Mouse (Mus musculus) thymus, adult 2 months (tissue): ENCODE results near the gene Eri3. TPM values are rescaled to one million over a fixed set of nuclear protein-coding genes. Genes with fewer than 3 reads are reported as not detected.

Experiments
- DNase-seq: peaks from one replicate; pipeline ENCODE4 v3.0.0; 2021
- H3K27ac ChIP-seq: fragments of 200-500 bp; 2 replicates; pipeline ENCODE4 v1.5.1; 2012; ENCODE audit warnings: low read length, control low read depth; ENCODE audit not compliant: control insufficient read depth, insufficient read depth
- H3K27me3 ChIP-seq: fragments of 200-500 bp; 2 replicates; pipeline ENCODE4 v1.6.1; 2012; ENCODE audit warnings: mild to moderate bottlenecking, low read length, moderate library complexity, mixed read lengths; ENCODE audit not compliant: control insufficient read depth, insufficient read depth
- H3K36me3 ChIP-seq: fragments of 200-500 bp; 2 replicates; pipeline ENCODE4 v1.6.1; 2012; ENCODE audit warnings: mild to moderate bottlenecking, low read length, moderate library complexity; ENCODE audit not compliant: control insufficient read depth, insufficient read depth
- H3K4me1 ChIP-seq: fragments of 200-500 bp; replicated peaks from 2 replicates; pipeline ENCODE4 v1.6.1; 2012; ENCODE audit warnings: low read length; ENCODE audit not compliant: control insufficient read depth, insufficient read depth
- H3K4me3 ChIP-seq: fragments of 200-500 bp; 2 replicates; pipeline ENCODE4 v1.5.1; 2012; ENCODE audit warnings: mild to moderate bottlenecking, low read length, control low read depth, moderate library complexity; ENCODE audit not compliant: control insufficient read depth, insufficient read depth
- CTCF ChIP-seq: fragments of 200-500 bp; IDR thresholded peaks from 2 replicates; pipeline ENCODE4 v1.5.1; 2012; ENCODE audit warnings: mild to moderate bottlenecking, control low read depth, low read length, moderate library complexity, borderline replicate concordance; ENCODE audit not compliant: control insufficient read depth, poor library complexity, insufficient read depth; ENCODE audit errors: extremely low read depth
- POLR2A ChIP-seq: fragments of 200-500 bp; IDR thresholded peaks from 2 replicates; pipeline ENCODE4 v1.6.1; 2012; ENCODE audit warnings: mild to moderate bottlenecking, low read length, control low read depth, moderate library complexity; ENCODE audit not compliant: control insufficient read depth, poor library complexity, insufficient read depth; ENCODE audit errors: extremely low read depth
- WGBS: fragments of 180-500 bp; shearing (Covaris S2); methylation state at CpG from one replicate; pipeline ENCODE4 v1.1.7; 2018; 5-methylcytosine and 5-hydroxymethylcytosine counted together
- polyA plus RNA-seq: library from polyadenylated mRNA; depleted of rRNA; stranded (reverse); fragments of >200 nt; gene quantifications from 2 replicates; pipeline ENCODE4 v1.2.3, GENCODE M21; 2012; rRNA removed

The Eri3 gene
- 72.4 and 89.9 TPM in 2 replicates for polyA plus RNA-seq

DNA sequence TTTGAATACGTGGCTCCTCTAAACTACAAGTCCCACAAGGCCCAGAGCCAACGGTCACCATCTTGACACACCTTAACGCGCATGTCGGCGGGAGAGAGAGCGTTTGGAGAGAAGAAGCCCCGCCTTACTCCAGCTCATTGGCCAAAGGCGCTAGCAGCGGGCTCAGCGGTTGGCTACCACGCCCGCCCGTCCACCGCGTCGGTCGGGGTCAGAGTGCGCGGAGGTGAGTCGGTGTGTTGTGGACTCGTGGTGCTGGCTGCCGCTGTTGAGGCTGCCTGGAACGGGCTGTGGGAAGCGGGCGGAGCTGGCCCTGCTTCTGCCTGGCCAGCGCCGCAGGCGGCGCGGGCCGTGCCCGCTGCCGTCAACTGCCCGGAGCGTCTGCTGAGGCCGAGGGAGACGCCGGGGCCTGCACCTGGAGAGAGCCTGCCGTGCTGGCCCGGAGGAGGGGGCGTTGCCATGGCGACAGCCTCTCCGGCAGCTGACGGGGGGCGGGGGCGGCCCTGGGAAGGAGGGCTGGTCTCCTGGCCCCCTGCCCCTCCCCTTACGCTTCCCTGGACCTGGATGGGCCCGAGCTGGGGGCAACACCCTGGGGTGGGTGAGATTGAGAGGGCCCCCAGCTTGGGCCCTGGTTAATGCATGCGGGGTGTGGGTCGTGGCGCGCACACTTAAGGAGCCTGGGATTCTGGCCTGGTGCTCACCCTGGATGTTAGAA is at the start of gene Eri3:
TSS of gene Eri3 (plus strand) at position 226 of the 712 bp plus-strand sequence.
- H3K27ac ChIP-seq = no peak within 1 kb of the TSS
- WGBS = under 1% methylated on average over 53 of the region's 53 CpGs

DNA sequence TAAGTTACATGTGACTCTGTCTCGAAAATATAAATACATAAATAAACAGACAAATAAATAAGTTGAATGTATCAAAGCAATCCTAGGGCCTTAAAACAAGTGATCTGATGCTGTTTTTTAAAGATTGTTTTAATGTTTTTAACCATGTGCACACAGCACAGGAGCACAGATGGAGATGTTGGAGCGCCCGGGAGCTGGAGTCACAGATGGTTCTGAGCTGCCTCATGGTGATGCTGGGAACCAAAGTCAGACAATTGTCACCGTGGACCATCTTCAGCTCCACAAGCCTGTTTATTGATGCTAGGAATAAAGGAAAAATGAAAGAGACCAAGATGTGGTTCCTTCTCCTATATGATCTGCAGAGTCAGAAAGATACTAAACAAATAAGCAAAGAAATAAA is 31.9 kb upstream of the Eri3 start:
- no peaks in the 10 kb centered on the region for H3K27me3 ChIP-seq
- H3K4me1 ChIP-seq = no peaks in the 10 kb centered on the region
- no peaks in the 10 kb centered on the region for H3K36me3 ChIP-seq
- no peak for DNase-seq
- H3K4me3 ChIP-seq = no peak overlapping the region
- no peak for TF ChIP-seq POLR2A
- 97% methylated on average over 4 of the region's 4 CpGs for WGBS
- H3K27ac ChIP-seq = no peak overlapping the region

More for the DNA sequence above, at the start of gene Eri3:
- H3K36me3 ChIP-seq = no peaks in the 10 kb centered on the region
- peak within 1 kb of the TSS; percentile 84 for H3K4me3 ChIP-seq
- TF ChIP-seq CTCF (peak; percentile 33; the same call in 1 of the 2 replicates), POLR2A (no peak)
- H3K4me1 ChIP-seq = peaks cover 6% of the 10 kb centered on the region
- no peaks in the 10 kb centered on the region for H3K27me3 ChIP-seq
- DNase-seq = peak; percentile 97

DNA sequence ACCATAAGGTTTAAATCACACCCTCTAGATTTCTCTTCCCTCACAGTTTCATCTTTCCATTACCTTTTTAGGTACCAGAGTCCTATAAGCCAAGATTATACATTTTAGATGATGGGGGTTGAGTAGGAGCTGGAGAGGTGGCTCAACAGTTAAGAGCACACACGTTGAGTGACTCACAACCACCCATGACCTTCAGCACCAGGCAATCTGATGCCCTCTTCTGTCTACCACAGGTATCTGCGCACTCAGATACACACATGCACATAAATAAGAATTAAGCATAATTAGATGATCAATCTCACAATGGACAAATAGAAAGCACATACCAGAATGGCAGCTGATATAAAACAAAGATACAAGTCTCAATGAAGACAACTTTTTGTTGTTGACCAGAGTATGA is 28.8 kb upstream of the Eri3 start:
- WGBS = 54% methylated on average over 2 of the region's 2 CpGs
- TF ChIP-seq CTCF = no peak
- no peak overlapping the region for H3K27ac ChIP-seq

DNA sequence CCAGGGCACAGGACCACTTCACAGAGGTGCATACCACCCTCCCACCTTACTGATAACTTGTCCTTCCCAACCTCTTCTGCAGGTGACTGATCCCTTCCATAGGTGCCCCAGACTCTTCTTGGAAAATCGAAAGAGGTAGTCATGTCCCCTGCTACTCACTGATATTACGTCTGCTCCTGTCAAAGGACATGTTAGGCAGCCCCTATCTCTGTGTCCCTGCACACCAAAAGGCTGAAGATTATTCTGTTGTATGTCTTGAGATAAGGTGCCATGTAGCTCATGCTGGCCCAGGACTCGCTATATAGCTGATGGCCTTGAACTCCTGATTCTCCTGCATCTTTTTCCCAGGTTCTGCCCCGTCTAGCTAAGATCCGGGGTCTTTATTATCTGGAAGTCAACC is 24.2 kb upstream of the Eri3 start:
- no peak overlapping the region for H3K27ac ChIP-seq
- H3K36me3 ChIP-seq = no peaks in the 10 kb centered on the region
- H3K27me3 ChIP-seq = no peaks in the 10 kb centered on the region
- no peak for TF ChIP-seq CTCF
- TF ChIP-seq POLR2A = no peak
- no peaks in the 10 kb centered on the region; the same call in 1 of the 2 replicates for H3K4me1 ChIP-seq
- 97% methylated on average over 5 of the region's 5 CpGs for WGBS
- DNase-seq = no peak
- no peak overlapping the region for H3K4me3 ChIP-seq

More for the DNA sequence above, 28.8 kb upstream of the Eri3 start:
- no peaks in the 10 kb centered on the region for H3K4me1 ChIP-seq
- no peak for DNase-seq
- no peak overlapping the region for H3K4me3 ChIP-seq
- no peaks in the 10 kb centered on the region for H3K36me3 ChIP-seq
- no peaks in the 10 kb centered on the region for H3K27me3 ChIP-seq

DNA sequence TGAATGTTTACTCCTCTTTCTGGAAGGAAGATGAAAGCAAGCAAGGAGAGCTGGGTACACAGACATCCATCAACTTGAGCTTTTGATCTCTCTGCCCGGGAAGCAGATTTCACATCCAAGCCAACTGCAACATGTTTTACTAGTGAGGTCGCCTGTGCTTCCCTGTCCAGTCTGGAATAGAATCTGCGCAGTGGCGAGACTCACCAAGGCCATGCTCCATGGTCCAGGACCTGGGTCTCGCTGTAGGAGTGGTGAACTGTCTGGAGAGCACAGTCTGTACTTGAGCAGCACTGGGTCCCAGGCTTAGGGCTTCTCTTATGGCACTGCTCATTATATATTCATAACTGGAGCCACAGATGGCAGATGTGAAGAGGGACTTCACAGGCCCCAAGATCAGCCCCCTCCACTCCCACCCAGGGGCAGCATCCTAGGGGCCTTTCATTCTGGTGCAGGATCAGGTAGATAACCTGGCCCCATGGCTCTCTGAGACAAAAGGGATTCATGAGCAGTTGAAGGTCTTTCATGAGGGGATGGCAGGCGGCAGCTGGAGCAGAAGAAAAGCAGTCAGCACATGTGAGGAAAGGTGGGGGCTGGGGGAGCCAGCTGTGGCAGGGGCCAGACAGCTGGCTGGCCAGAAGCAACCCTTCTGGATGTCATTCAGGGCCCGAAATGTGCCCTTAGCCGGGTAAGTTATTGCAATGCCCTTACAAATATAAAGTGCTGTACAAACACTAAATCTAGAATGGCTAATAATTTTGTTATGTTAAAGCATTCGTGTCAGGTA is 22.9 kb upstream of the Eri3 start:
- DNase-seq = no peak
- no peak overlapping the region for H3K27ac ChIP-seq
- TF ChIP-seq POLR2A (no peak), CTCF (no peak)
- no peaks in the 10 kb centered on the region for H3K36me3 ChIP-seq
- H3K4me1 ChIP-seq = no peaks in the 10 kb centered on the region; the same call in 1 of the 2 replicates
- H3K27me3 ChIP-seq = no peaks in the 10 kb centered on the region
- H3K4me3 ChIP-seq = no peak overlapping the region
- WGBS = 82% methylated on average over 9 of the region's 9 CpGs

DNA sequence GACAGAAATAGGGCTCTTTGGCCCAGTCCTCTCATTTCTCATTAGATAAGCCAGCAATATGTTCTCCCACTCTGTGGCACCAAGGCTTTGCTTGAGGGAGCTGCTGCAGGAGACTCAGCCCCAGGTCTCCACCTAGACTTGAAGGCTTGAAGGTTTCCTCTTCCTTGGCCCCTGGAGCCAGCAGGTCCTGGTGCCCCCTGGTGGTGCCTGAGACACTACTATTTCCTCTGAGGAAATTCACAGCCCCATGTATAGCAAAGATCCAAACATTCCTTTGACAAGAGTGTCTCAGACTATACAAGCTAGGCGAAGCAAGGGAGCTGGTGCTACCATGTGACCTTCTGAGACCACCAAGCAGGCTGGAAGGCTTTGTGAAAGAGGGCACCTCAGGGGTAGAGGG is 22.2 kb upstream of the Eri3 start:
- Histone ChIP-seq H3K27ac (no peak overlapping the region), H3K36me3 (no peaks in the 10 kb centered on the region), H3K4me3 (no peak overlapping the region), H3K27me3 (no peaks in the 10 kb centered on the region), H3K4me1 (no peaks in the 10 kb centered on the region; the same call in 1 of the 2 replicates)
- TF ChIP-seq CTCF (peak; percentile 71; the same call in 1 of the 2 replicates), POLR2A (no peak)
- DNase-seq = peak; percentile 70
- 37% methylated on average over 1 of the region's 1 CpGs for WGBS
